Mouse (Mus musculus): ENCODE results near the gene Nr4a1. TPM values are rescaled to one million over a fixed set of nuclear protein-coding genes. Genes with fewer than 3 reads are reported as not detected.

Gene Nr4a1
- polyA plus RNA-seq, 1 experiment from 2014 or later, result 11.2 TPM

- H3K9me3 ChIP-seq, result no peaks in the 10 kb centered on the region
- peak overlapping the region; percentile 92 for H3K27ac ChIP-seq
- H3K9ac ChIP-seq, result peak overlapping the region; percentile 29; the same call in 1 of the 2 replicates
- H3K4me3 ChIP-seq (replicated peaks), result peak overlapping the region; percentile 47
- H3K27me3 ChIP-seq (replicated peaks), result no peaks in the 10 kb centered on the region
- peak; percentile 96 for ATAC-seq (ENCODE audit: insufficient read depth, low FRiP score, low read depth)
- WGBS, result 2% methylated on average over 50 of the region's 56 CpGs
- H3K4me1 ChIP-seq, result peaks cover 21% of the 10 kb centered on the region
- H3K36me3 ChIP-seq, result no peaks in the 10 kb centered on the region
- peak overlapping the region; percentile 76 for H3K4me2 ChIP-seq
These were observed 7.6 kb upstream of the Nr4a1 start for GRCm38 (mm10) chr15:101246231-101247154.

DNA sequence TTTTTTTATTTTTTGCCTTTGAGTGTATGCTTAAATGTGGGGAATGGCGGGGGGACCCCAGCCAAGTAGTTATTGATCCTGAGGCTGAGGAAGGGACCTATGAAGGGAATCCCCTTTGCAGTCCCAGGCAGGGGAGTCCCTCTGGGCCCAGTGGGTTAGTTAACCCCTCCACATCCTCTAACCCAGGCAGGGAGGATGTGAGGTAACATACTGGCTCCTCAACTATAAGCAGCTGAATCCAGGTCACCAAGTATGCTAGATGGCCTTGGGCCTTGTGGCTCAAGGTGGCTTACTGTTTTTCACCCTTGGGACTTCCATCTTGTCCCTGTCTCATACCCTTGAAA is 6.9 kb upstream of the Nr4a1 start:
- no peak overlapping the region for H3K9ac ChIP-seq
- H3K4me2 ChIP-seq, result peak overlapping the region; percentile 76
- WGBS, result 82% methylated on average over 1 of the region's 1 CpGs

GRCm38 (mm10) chr15:101248029-101248710 is 5.9 kb upstream of the Nr4a1 start:
- H3K9ac ChIP-seq, result no peak overlapping the region
- H3K9me3 ChIP-seq, result no peaks in the 10 kb centered on the region
- no peak for ATAC-seq (ENCODE audit: insufficient read depth, low FRiP score, low read depth)
- no peaks in the 10 kb centered on the region for H3K27me3 ChIP-seq (replicated peaks)
- H3K27ac ChIP-seq, result peak overlapping the region; percentile 69
- H3K36me3 ChIP-seq, result no peaks in the 10 kb centered on the region
- no peak overlapping the region for H3K4me3 ChIP-seq (replicated peaks)
- H3K4me1 ChIP-seq, result peaks cover 13% of the 10 kb centered on the region; the same call in 1 of the 2 replicates
- 29% methylated on average over 5 of the region's 5 CpGs for WGBS
- H3K4me2 ChIP-seq, result no peak overlapping the region

More for the DNA sequence above, 6.9 kb upstream of the Nr4a1 start:
- peak overlapping the region; percentile 47; the same call in 1 of the 2 replicates for H3K4me3 ChIP-seq (replicated peaks)
- H3K27ac ChIP-seq, result peak overlapping the region; percentile 92; the same call in 1 of the 2 replicates
- no peaks in the 10 kb centered on the region for H3K36me3 ChIP-seq
- H3K27me3 ChIP-seq (replicated peaks), result no peaks in the 10 kb centered on the region
- peaks cover 17% of the 10 kb centered on the region for H3K4me1 ChIP-seq
- no peaks in the 10 kb centered on the region for H3K9me3 ChIP-seq
- ATAC-seq (ENCODE audit: insufficient read depth, low FRiP score, low read depth), result no peak

DNA sequence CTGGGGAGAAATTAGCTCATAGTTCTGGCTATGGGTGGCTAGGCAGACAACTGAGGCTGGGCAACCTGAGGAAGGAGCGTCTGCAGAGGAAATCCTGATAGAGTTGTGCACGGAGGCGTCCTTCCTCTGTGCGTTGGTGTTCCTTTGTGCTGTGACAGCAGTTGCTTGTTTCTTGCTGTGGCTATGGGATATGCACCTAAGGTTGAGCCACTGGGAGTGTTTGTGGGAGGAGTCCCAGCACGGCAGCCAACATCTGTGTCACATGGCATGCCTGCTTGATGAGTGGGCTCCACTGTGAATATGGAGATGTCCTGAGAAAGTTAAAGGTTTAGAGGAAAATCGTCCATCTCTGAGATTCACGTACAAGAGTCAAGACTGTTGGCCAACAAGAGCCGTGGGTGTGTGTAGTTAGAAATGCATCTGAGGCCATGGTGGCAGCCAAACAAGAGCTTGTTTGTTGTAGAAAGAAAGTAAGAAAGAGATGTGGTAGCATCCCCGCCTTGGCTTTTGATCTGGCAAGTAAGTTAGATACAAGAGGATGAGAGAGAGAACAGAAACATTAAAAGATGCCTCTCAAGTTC is 3.8 kb upstream of the Nr4a1 start:
- 72% methylated on average over 9 of the region's 9 CpGs for WGBS
- peaks cover 15% of the 10 kb centered on the region; the same call in 1 of the 2 replicates for H3K4me1 ChIP-seq

GRCm38 (mm10) chr15:101251930-101252329 is 2.1 kb upstream of the Nr4a1 start:
- ATAC-seq (ENCODE audit: insufficient read depth, low FRiP score, low read depth), result no peak
- H3K9ac ChIP-seq, result no peak overlapping the region
- no peak overlapping the region for H3K4me2 ChIP-seq

More for the DNA sequence above, 3.8 kb upstream of the Nr4a1 start:
- no peak for ATAC-seq (ENCODE audit: insufficient read depth, low FRiP score, low read depth)
- Histone ChIP-seq H3K9me3 (no peaks in the 10 kb centered on the region), H3K27me3 (replicated peaks) (no peaks in the 10 kb centered on the region), H3K9ac (no peak overlapping the region), H3K27ac (no peak overlapping the region), H3K4me2 (no peak overlapping the region), H3K4me3 (replicated peaks) (no peak overlapping the region), H3K36me3 (no peaks in the 10 kb centered on the region)

DNA sequence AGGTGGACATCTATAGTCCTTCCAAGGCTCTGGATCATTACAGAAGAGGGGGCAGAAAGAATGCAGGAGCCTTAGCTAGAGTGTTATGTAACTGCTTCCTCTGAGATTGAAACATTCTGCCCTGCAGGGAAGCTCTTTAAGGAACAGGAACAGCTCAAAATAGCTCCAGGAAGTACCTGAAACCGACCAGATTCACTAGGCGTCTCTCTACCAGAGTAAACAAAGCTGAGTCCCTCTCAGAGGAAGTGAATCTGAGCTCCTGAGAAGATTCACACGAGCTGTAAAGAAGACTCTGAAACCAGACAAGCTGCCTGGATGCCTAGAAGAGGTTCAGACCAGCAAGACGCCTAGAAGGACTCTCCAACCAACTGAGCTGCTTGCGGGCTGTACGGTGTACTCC is 1.5 kb upstream of the Nr4a1 start:
- Histone ChIP-seq H3K4me2 (no peak overlapping the region), H3K27me3 (replicated peaks) (no peaks in the 10 kb centered on the region), H3K4me3 (replicated peaks) (no peak overlapping the region), H3K27ac (no peak overlapping the region), H3K9me3 (no peaks in the 10 kb centered on the region), H3K9ac (no peak overlapping the region), H3K36me3 (no peaks in the 10 kb centered on the region), H3K4me1 (peaks cover 11% of the 10 kb centered on the region; the same call in 1 of the 2 replicates)
- ATAC-seq (ENCODE audit: insufficient read depth, low FRiP score, low read depth), result no peak
- WGBS, result 79% methylated on average over 6 of the region's 6 CpGs

More at GRCm38 (mm10) chr15:101251930-101252329, 2.1 kb upstream of the Nr4a1 start:
- Histone ChIP-seq H3K9me3 (no peaks in the 10 kb centered on the region), H3K27me3 (replicated peaks) (no peaks in the 10 kb centered on the region), H3K36me3 (no peaks in the 10 kb centered on the region), H3K27ac (no peak overlapping the region), H3K4me1 (peaks cover 14% of the 10 kb centered on the region; the same call in 1 of the 2 replicates), H3K4me3 (replicated peaks) (no peak overlapping the region)
- WGBS, result 91% methylated on average over 5 of the region's 5 CpGs

- 26% methylated on average over 3 of the region's 3 CpGs for WGBS
- Histone ChIP-seq H3K27ac (no peak overlapping the region), H3K4me2 (peak overlapping the region; percentile 70), H3K4me1 (0 out of 2 replicates have a peak, but pooled peaks cover 3% of the 10 kb centered on the region), H3K9ac (0 out of 2 replicates have a peak overlapping the region, but pooled peaks have one; percentile 56), H3K36me3 (no peaks in the 10 kb centered on the region), H3K4me3 (replicated peaks) (peak overlapping the region; percentile 47), H3K27me3 (replicated peaks) (no peaks in the 10 kb centered on the region), H3K9me3 (no peaks in the 10 kb centered on the region)
- ATAC-seq (ENCODE audit: insufficient read depth, low FRiP score, low read depth), result no peak
These were observed 545 bp upstream of the Nr4a1 start for GRCm38 (mm10) chr15:101253563-101253885.

- WGBS, result 87% methylated on average over 7 of the region's 7 CpGs
- H3K27ac ChIP-seq, result no peak overlapping the region
- no peak for ATAC-seq (ENCODE audit: insufficient read depth, low FRiP score, low read depth)
These were observed 1.9 kb downstream of the Nr4a1 start for GRCm38 (mm10) chr15:101255842-101256462.

DNA sequence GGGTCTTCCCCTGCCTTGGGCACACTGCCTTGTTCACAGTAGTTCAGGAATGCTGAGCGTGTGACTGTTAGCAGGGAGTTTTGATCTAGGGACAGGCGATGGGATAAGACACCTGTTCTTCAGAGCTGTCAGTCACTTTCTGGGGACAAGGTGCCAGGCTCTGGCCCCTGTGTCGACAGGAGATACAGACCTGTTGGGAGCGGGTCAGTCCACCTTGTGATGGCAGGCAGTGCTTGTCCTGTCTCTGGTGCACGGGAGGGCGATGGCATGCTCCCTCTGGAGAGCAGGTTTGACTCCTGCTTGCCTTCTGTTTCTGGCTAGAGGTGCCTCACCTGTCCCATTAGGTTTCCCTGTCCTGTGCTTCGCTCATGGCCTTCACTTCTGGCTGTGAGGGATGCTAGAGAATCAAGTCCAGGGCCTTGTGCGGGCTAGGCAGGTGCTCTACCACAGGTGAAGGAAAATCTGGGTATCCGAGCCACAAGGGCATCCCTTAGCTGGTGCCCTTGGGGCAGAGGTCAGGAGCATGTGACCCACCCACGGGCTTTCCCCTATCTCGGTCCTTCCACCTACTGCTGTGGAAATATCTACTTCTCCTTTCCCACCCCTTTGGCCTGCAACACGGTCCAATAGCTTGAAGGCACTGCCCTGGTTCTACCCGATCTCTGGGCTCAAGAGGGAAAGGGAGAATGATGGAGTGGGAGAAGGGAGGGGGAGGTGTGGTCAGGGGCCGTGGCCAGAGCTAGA is 2.6 kb downstream of the Nr4a1 start:
- H3K27ac ChIP-seq, result no peak overlapping the region
- H3K4me1 ChIP-seq, result peaks cover 21% of the 10 kb centered on the region
- no peak overlapping the region for H3K4me3 ChIP-seq (replicated peaks)
- H3K9ac ChIP-seq, result no peak overlapping the region
- H3K9me3 ChIP-seq, result no peaks in the 10 kb centered on the region
- no peak overlapping the region for H3K4me2 ChIP-seq
- H3K27me3 ChIP-seq (replicated peaks), result no peaks in the 10 kb centered on the region
- 73% methylated on average over 14 of the region's 14 CpGs for WGBS
- H3K36me3 ChIP-seq, result no peaks in the 10 kb centered on the region
- no peak for ATAC-seq (ENCODE audit: insufficient read depth, low FRiP score, low read depth)

More at GRCm38 (mm10) chr15:101255842-101256462, 1.9 kb downstream of the Nr4a1 start:
- no peaks in the 10 kb centered on the region for H3K36me3 ChIP-seq
- H3K4me1 ChIP-seq, result peaks cover 14% of the 10 kb centered on the region
- H3K4me3 ChIP-seq (replicated peaks), result no peak overlapping the region
- H3K9ac ChIP-seq, result no peak overlapping the region
- H3K4me2 ChIP-seq, result no peak overlapping the region
- no peaks in the 10 kb centered on the region for H3K9me3 ChIP-seq
- no peaks in the 10 kb centered on the region for H3K27me3 ChIP-seq (replicated peaks)

DNA sequence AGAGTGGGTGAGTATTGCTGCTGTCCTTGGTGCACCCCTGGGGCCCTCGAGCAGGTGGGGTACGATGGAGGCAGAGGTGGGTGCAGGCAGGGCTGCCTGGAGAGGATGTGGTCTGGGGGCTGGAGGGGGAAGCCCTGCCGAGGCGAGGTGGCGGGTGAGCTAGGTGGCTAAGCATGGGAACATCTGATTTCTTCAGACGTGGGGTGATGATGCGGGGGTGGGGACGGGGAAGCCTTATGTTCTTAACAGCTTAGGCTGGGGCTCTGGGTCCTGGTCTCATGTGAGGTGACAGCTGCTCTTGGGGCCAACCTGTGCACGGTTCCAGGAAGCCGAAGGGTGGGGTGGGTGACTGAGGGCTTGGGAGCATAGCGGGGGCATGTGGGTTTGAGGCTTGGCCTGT is 4.4 kb downstream of the Nr4a1 start:
- H3K9ac ChIP-seq, result no peak overlapping the region
- no peaks in the 10 kb centered on the region for H3K27me3 ChIP-seq (replicated peaks)
- H3K27ac ChIP-seq, result no peak overlapping the region
- no peak for ATAC-seq (ENCODE audit: insufficient read depth, low FRiP score, low read depth)
- H3K9me3 ChIP-seq, result no peaks in the 10 kb centered on the region
- H3K36me3 ChIP-seq, result no peaks in the 10 kb centered on the region
- peaks cover 32% of the 10 kb centered on the region for H3K4me1 ChIP-seq
- H3K4me3 ChIP-seq (replicated peaks), result no peak overlapping the region
- no peak overlapping the region for H3K4me2 ChIP-seq
- WGBS, result 73% methylated on average over 11 of the region's 11 CpGs

GRCm38 (mm10) chr15:101259922-101260321 is 5.9 kb downstream of the Nr4a1 start:
- ATAC-seq (ENCODE audit: insufficient read depth, low FRiP score, low read depth), result no peak
- H3K4me1 ChIP-seq, result peaks cover 29% of the 10 kb centered on the region
- peak overlapping the region; percentile 79 for H3K27ac ChIP-seq
- no peaks in the 10 kb centered on the region for H3K27me3 ChIP-seq (replicated peaks)
- H3K9ac ChIP-seq, result no peak overlapping the region
- 74% methylated on average over 3 of the region's 3 CpGs for WGBS
- no peak overlapping the region for H3K4me2 ChIP-seq
- H3K9me3 ChIP-seq, result no peaks in the 10 kb centered on the region
- H3K4me3 ChIP-seq (replicated peaks), result no peak overlapping the region
- H3K36me3 ChIP-seq, result no peaks in the 10 kb centered on the region
